31 mouse cellular contexts compared by ENCODE assay signal in the genomic region with DNA sequence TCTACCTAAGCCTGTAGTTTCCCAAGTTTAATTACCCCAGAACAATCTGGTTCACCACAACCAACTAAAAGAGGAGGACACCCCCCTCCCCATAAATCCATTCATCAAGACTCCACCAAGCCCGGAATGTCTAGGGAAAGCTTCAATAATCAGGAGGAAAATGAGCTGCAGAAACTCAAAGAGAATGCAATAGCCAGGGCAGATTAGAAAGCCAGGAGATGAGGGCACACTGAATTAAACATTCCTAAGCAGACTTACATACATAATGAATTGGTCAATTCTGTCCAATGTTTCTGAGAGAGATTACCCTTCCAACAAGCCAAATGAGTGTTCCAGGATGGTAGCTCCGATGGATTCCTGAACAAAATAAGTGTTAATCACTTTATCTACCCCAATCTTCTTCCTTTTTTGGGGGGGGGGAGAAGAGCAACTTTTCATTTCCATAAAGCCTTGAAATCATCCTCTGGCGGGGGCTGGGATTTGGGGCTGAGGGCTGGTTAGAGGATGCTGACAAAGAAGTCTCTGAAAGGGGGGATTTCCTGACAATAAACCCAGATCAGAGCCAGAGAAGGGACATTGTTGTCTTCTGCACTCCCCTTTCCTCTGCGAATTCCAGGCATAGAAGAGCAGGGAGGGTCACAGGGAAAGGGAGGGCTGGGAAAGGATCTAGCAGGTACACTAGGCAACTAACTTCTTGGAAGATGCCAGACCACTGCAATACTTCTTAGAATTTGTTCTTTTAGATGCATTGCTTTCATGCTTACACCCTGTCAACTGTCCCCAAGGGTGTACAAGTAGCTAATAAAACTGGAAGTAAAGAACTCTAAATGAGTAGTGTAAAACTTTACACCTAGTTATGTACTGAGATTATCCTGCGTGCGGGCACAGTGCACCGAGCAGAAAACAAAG. TPM values are rescaled to one million over a fixed set of nuclear protein-coding genes. Genes with fewer than 3 reads are reported as not detected.
DNase-seq lines count a peak whose midpoint lies in the region; ATAC-seq lines count a peak whose summit lies in the region.
"Had no signal": no experiment of that assay in that cellular context is flagged by ENCODE, and none has a peak within 500 bp of the region (broad histone marks: within the 10 kb centered on the region; RNA-seq: fewer than 3 reads in every experiment).

No protein-coding gene starts in this region.

- H3K27ac ChIP-seq in midbrain, embryonic 15.5 days: peak overlapping the region; percentile 44; the same call in 1 of the 2 replicates
- H3K27ac ChIP-seq: embryonic facial prominence, embryonic 12.5 days; hindbrain, embryonic 12.5 days; kidney, postnatal 0 days; liver, embryonic 13.5 days; neural tube, embryonic 15.5 days; stomach, embryonic 15.5 days had no signal

- intact Hi-C loops in heart, postnatal 14 days (cut with DNase I): no loop called here
- intact Hi-C loops in left cerebral cortex, postnatal 25 days (cut with DNase I): no loop called here

- H3K36me3 ChIP-seq in midbrain, embryonic 15.5 days (replicated peaks): no peaks in the 10 kb centered on the region
- H3K36me3 ChIP-seq: embryonic facial prominence, embryonic 12.5 days; liver, embryonic 13.5 days; neural tube, embryonic 15.5 days; stomach, embryonic 15.5 days had no signal

- H3K9me3 ChIP-seq in midbrain, embryonic 15.5 days: no peaks in the 10 kb centered on the region
- H3K9me3 ChIP-seq: embryonic facial prominence, embryonic 12.5 days; hindbrain, embryonic 12.5 days; liver, embryonic 13.5 days; neural tube, embryonic 15.5 days; stomach, embryonic 15.5 days had no signal

- no peak for ATAC-seq in midbrain, embryonic 15.5 days (replicated peaks)
- ATAC-seq: intestine, embryonic 16.5 days; lung, postnatal 0 days had no signal

- H3K9ac ChIP-seq in midbrain, embryonic 15.5 days: no peak overlapping the region
- H3K9ac ChIP-seq: embryonic facial prominence, embryonic 12.5 days; hindbrain, embryonic 12.5 days; liver, embryonic 13.5 days; neural tube, embryonic 15.5 days; stomach, embryonic 15.5 days had no signal

- 31% methylated on average over 7 of the region's 7 CpGs for WGBS in midbrain, embryonic 15.5 days

- no peaks in the 10 kb centered on the region for H3K27me3 ChIP-seq in midbrain, embryonic 15.5 days (replicated peaks)
- H3K27me3 ChIP-seq: CH12.LX; embryonic facial prominence, embryonic 12.5 days; hindbrain, embryonic 12.5 days; liver, embryonic 13.5 days; megakaryocyte, embryonic 14.5 days; neural tube, embryonic 15.5 days; stomach, embryonic 15.5 days had no signal

- no peak overlapping the region for H3K4me2 ChIP-seq in midbrain, embryonic 15.5 days
- H3K4me2 ChIP-seq: embryonic facial prominence, embryonic 12.5 days; hindbrain, embryonic 12.5 days; liver, embryonic 13.5 days; neural tube, embryonic 15.5 days; stomach, embryonic 15.5 days had no signal

- H3K4me3 ChIP-seq in midbrain, embryonic 15.5 days: no peak overlapping the region
- H3K4me3 ChIP-seq: embryonic facial prominence, embryonic 12.5 days; hindbrain, embryonic 12.5 days; liver, embryonic 13.5 days; megakaryocyte, embryonic 14.5 days; neural tube, embryonic 15.5 days; stomach, embryonic 15.5 days had no signal

- peak; percentile 13 for DNase-seq in embryo, embryonic 10 days (ENCODE audit: low spot score)
- DNase-seq in embryo, embryonic 9.5 days (ENCODE audit: extremely low spot score): no peak
- peak; percentile 52 for DNase-seq in heart, adult 11 months
- no peak for DNase-seq in heart, postnatal 14 days
- DNase-seq in embryo, embryonic 11 days: peak; percentile 14
- DNase-seq in spleen, postnatal 4 days (ENCODE audit: low spot score in 2 of 2): no peak
- no peak for DNase-seq in left cerebral cortex, postnatal 25 days (ENCODE audit: low spot score in 2 of 2)
- DNase-seq: adrenal gland, postnatal 14 days; cerebellum, adult 18-20 months; cerebellum, postnatal 10 days; gastrocnemius, postnatal 10 days; kidney, adult 8-10 months; kidney, postnatal 4 days; left cerebral cortex, postnatal 4 days; liver, embryonic 13.5 days; lung, adult 18-20 months; lung, postnatal 4 days; retina, postnatal 1 day; right cerebral cortex, postnatal 14 days had no signal

- H3K4me1 ChIP-seq in midbrain, embryonic 15.5 days: peaks cover 28% of the 10 kb centered on the region
- H3K4me1 ChIP-seq: embryonic facial prominence, embryonic 12.5 days; liver, embryonic 13.5 days; megakaryocyte, embryonic 14.5 days; stomach, embryonic 15.5 days had no signal

RNA-seq across cellular contexts. Expression of a gene that starts 17.5 kb away (rescaled TPM):
- 1 to 10 TPM; 4.3 to 4.6 TPM for total RNA-seq in heart, postnatal 14 days (2021)
- polyA plus RNA-seq in midbrain, embryonic 15.5 days (2015; fragmentation: Nextera tagmentation; extraction: Ambion mirVana): 37.3 and 40.5 TPM in 2 replicates
- total RNA-seq in left cerebral cortex, postnatal 25 days (2021): 10 to 100 TPM; 20.9 to 24.3 TPM
- total RNA-seq: CH12.LX; common myeloid progenitor, adult 5-6 weeks had no signal
- polyA plus RNA-seq: C2C12 had no signal

Comparison
In these comparisons a context has a peak if more than half of its experiments do, and no peak if none do; other contexts are left out.
1. DNase-seq: peak in embryo, embryonic 10 days (single experiment), heart, adult 11 months (single experiment) and embryo, embryonic 11 days (single experiment); none in embryo, embryonic 9.5 days (single experiment), heart, postnatal 14 days (0 of 2), spleen, postnatal 4 days (0 of 2) and left cerebral cortex, postnatal 25 days (0 of 2).